9 mouse cellular contexts compared by ENCODE assay signal in the genomic region with DNA sequence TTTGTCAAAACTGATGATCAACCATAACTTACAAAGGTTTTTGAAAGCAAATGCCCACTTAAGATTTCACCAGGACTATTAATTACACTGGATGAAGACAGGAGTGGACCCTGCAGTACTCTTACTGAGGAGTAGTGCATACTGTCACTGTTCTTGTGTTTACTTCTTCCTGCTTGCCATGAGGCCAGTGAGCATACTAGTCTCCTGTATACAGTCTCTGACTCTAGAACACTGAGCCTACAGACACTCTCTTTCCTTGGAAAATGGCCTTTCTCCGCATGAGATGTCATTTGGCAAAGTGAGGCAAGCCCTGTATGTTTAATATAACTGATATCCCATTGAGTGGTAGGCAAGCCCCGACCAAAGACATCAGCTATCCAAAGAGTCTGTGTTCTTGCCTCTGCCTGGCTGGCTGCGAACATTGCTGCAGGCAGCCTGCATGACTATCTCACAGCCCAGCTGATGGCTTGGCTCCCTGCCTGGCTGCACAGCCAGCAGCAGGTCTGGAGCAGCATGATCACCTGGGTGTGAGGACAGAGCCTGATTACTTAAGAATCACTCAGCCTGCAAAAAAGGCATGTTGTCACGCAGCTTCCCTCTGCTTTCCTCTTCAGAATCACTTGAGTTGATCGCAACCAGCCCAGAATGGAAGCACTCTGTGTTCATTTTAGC.
DNase-seq lines count a peak whose midpoint lies in the region; ATAC-seq lines count a peak whose summit lies in the region.
"Had no signal": no experiment of that assay in that cellular context is flagged by ENCODE, and none has a peak within 500 bp of the region (broad histone marks: within the 10 kb centered on the region; RNA-seq: fewer than 3 reads in every experiment).

No protein-coding gene starts in this region.

- H3K9ac ChIP-seq in neural tube, embryonic 13.5 days, result no peak overlapping the region
- no peak overlapping the region for H3K9ac ChIP-seq in neural tube, embryonic 15.5 days (replicated peaks)
- H3K9ac ChIP-seq: liver, embryonic 14.5 days had no signal

- peaks cover 9% of the 10 kb centered on the region for H3K4me1 ChIP-seq in neural tube, embryonic 13.5 days (replicated peaks)
- peaks cover 5% of the 10 kb centered on the region for H3K4me1 ChIP-seq in neural tube, embryonic 15.5 days

- no peaks in the 10 kb centered on the region for H3K27me3 ChIP-seq in neural tube, embryonic 13.5 days
- H3K27me3 ChIP-seq in neural tube, embryonic 15.5 days (replicated peaks), result no peaks in the 10 kb centered on the region

- H3K9me3 ChIP-seq in neural tube, embryonic 13.5 days, result no peaks in the 10 kb centered on the region
- no peaks in the 10 kb centered on the region; the same call in 1 of the 2 replicates for H3K9me3 ChIP-seq in neural tube, embryonic 15.5 days (replicated peaks)

- no peak overlapping the region for H3K4me3 ChIP-seq in neural tube, embryonic 13.5 days
- H3K4me3 ChIP-seq in neural tube, embryonic 15.5 days (replicated peaks), result no peak overlapping the region

- H3K4me2 ChIP-seq in neural tube, embryonic 13.5 days, result no peak overlapping the region
- H3K4me2 ChIP-seq in neural tube, embryonic 15.5 days, result no peak overlapping the region

- peak; percentile 56; the same call in 1 of the 2 replicates for ATAC-seq in neural tube, embryonic 13.5 days (ENCODE audit: low read depth)
- ATAC-seq in neural tube, embryonic 15.5 days (ENCODE audit: low FRiP score), result no peak

- intact Hi-C loops in heart, postnatal 10 days (cut with DNase I), result no loop called here

- H3K36me3 ChIP-seq in neural tube, embryonic 13.5 days, result no peaks in the 10 kb centered on the region
- H3K36me3 ChIP-seq in neural tube, embryonic 15.5 days, result no peaks in the 10 kb centered on the region

- no peak overlapping the region for H3K27ac ChIP-seq in neural tube, embryonic 13.5 days (replicated peaks)
- H3K27ac ChIP-seq in neural tube, embryonic 15.5 days (replicated peaks), result no peak overlapping the region
- H3K27ac ChIP-seq: liver, embryonic 14.5 days had no signal

- DNase-seq in adrenal gland, postnatal 14 days, result peak; percentile 3
- DNase-seq in adrenal gland, adult 18-20 months (ENCODE audit: low spot score in 2 of 2), result no peak
- peak; percentile 20 to 34 for DNase-seq in heart, postnatal 10 days
- DNase-seq in right cerebral cortex, postnatal 14 days, result peak; percentile 28
- no peak for DNase-seq in yolk sac, embryonic 10.5 days (ENCODE audit: low spot score)
- DNase-seq in T-cell, adult 2 months (ENCODE audit: low spot score), result no peak

- WGBS in neural tube, embryonic 13.5 days, result 54% methylated on average over 5 of the region's 5 CpGs
- WGBS in neural tube, embryonic 15.5 days, result 51% methylated on average over 5 of the region's 5 CpGs

Comparison
In these comparisons a context has a peak if more than half of its experiments do, and no peak if none do; other contexts are left out.
1. DNase-seq: peak in adrenal gland, postnatal 14 days (single experiment), heart, postnatal 10 days (2 of 2) and right cerebral cortex, postnatal 14 days (single experiment); none in adrenal gland, adult 18-20 months (0 of 2), yolk sac, embryonic 10.5 days (single experiment) and T-cell, adult 2 months (single experiment).